Mouse (Mus musculus) liver, postnatal 0 days (tissue): ENCODE measurements around the gene Rph3a.

Source experiments
- CTCF ChIP-seq: sonication (generic); IDR thresholded peaks from 2 replicates; pipeline ENCODE4 v1.5.1; 2016; ENCODE audit warnings: antibody characterized with exemption, low read depth
- EP300 ChIP-seq: IDR thresholded peaks from 2 replicates; pipeline ENCODE4 v1.6.1; 2016; ENCODE audit warnings: antibody characterized with exemption, low read depth, mild to moderate bottlenecking

DNA sequence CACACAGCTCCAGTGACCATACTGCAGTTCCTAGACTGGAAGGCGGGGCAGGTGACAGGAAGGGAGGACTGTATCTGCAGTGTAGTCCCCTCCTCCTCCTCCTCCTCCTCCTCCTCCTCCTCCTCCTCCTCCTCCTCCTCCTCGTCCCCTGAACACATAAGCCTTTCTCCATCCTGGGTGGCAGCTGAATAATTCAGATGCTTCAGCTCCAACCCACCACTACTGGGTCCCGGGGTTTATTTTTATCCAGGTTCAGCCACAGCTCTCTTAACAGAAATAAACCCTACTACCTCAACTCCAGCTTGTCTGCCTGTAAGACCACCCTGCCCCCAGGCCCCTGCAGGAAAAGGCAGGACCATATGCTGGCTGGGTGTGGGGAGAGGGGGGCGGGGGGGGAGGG, 3.7 kb downstream of the Rph3a start:
- TF ChIP-seq CTCF (no peak), EP300 (no peak)
